Mouse (Mus musculus): ENCODE data around the gene Zbtb38.

Gene Zbtb38

DNA sequence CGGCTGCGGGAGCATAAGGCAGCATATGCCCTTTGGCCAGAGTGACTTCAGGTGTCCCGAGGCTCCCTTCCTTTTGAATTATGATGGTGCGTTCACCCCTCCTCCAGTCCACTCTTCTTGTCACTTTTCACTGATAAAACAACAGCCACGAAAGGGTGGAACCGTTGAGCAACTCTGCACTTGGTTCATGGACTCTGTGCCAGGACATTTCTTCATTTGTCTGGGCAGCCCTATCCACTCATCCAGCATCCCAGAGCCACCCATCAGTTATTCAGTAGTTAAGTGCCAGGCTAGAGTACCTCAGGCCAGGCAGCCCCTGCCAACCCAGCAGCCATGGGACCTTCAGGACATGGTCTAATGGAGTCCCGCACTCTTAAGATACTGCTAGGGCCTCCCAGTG lies 114.1 kb downstream of the Zbtb38 start:
- no peak for DNase-seq (ENCODE audit: low read depth, low spot score)

DNA sequence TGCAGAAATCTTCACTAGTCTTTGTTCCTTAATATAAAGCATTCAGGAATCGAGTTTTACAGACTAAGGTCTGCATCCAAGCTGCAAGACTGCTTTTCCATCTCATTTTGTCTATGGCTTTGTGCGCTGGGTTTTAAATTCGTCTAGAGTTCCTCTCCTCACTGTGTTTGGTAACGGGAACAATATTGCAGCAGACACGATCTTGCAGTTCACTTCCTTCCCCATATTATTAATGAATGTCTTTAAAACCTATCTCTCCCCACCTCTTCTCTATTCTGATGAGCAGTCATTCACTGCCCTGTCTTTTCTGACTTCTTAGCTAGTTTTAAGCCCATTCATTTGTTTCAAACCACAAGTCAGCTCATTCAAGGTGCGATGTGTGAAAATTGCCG lies 115.5 kb downstream of the Zbtb38 start:
- no peak for DNase-seq (ENCODE audit: low read depth, low spot score)

DNA sequence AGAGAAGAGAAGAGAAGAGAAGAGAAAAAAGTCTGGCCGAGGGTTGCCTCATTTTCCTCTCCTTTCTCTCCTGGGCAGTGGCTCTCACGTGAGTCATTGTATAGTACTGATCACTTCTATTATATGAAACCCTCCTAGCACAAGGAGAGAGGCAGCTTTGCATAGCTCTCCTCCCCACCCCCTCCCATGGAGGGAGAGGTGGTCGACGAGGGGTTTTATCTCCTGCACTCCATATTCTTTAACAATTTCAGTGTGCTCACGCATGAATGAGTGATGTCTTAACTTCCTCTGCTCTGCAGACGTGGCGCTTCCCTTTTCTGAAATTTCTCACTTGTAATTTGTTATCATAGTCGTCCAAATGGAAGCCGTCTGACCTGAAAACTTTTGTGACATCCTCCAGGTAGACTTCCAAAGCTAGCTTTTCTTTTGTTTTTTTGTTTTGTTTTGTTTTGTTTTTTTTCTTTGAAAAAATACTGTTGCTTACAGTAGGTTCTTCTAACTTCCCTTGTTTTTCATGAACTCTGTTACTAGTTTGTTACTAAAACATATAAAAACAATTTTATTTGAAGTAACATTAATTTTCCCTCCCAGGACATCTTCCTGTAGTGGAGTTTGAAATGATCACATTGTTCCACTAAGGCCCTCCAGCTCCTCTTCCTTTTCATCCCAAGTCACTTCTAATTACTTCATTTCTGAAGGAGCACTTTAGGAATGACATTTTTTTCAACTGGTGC lies 116.0 kb downstream of the Zbtb38 start:
- no peak for DNase-seq (ENCODE audit: low read depth, low spot score)

DNA sequence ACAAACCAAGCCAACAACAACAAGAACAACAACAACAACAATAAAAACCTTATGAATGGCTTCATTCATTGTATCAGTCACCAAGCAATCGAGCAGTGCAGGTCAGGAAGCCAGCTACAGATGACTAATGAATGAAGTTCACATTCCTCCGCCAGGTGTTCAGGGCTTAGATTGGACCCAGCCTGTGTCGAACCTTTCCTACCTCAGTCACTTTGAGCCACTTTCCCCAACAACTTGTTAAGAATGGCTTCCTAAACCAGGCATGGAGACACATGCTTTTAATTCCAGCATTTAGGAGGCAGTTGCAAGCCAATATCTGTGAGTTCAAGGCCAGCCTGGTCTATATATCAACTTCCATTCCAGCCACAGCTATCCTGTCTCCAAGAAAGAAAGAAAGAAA lies 116.7 kb downstream of the Zbtb38 start:
- no peak for DNase-seq (ENCODE audit: low read depth, low spot score)

DNA sequence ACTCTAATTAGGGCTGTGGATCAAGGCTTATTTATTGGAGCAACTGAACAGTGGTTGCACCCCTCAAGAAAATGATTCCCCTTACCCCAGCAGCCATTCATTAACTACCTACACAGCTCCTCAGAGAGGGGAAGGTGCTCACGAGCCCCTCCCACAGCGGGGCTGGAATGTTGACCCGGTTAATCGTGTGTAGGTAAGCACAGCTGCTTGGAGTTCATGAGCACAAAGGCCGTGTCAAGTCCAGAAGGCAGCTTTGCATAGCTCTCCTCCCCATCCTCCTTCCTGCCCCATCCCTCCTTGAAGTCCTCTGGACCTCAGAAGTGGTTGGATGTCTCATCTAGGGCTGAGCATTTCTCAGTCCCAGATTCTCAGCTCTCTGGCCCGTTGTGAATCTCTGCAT lies 117.5 kb downstream of the Zbtb38 start:
- DNase-seq (ENCODE audit: low read depth, low spot score), result no peak

DNA sequence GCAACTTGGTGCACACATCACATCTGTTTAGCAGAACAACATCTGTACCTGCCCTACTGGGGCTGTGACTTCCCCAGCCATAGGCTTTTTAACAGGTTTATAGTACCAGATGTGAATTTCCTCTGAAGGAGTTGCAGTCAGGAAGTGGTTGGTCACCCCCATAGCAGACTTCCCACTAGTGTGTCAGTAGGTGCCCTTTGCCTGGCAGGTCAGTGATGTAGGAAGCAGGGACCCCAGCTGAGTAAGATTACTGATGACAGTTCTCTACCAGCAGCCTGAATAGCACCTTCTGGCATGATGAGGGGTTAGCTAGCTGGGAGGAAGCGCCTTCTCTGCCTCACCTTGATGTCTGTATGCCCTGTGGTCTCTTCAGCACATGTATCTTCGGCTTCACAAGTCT lies 118.9 kb downstream of the Zbtb38 start:
- no peak for DNase-seq (ENCODE audit: low read depth, low spot score)
